Mouse (Mus musculus): Measurements from ENCODE around the gene B3gat2. TPM values are rescaled to one million over a fixed set of nuclear protein-coding genes. Genes with fewer than 3 reads are reported as not detected.

Gene B3gat2
- polyA plus RNA-seq (2015; fragmentation: Nextera tagmentation; extraction: Ambion mirVana) = 14.8 and 15.3 TPM in 2 replicates

- H3K27ac ChIP-seq = peak within 1 kb of the TSS; percentile 84
- under 1% methylated on average over 33 of the region's 34 CpGs for WGBS
- H3K36me3 ChIP-seq (replicated peaks) = no peaks in the 10 kb centered on the region
- H3K4me2 ChIP-seq = peak within 1 kb of the TSS; percentile 85
- peaks cover 26% of the 10 kb centered on the region for H3K4me1 ChIP-seq
- no peaks in the 10 kb centered on the region for H3K9me3 ChIP-seq
- ATAC-seq (replicated peaks) = peak; percentile 71
- peak within 1 kb of the TSS; percentile 80 for H3K9ac ChIP-seq
- H3K4me3 ChIP-seq = peak within 1 kb of the TSS; percentile 69
- H3K27me3 ChIP-seq (replicated peaks) = peaks cover 17% of the 10 kb centered on the region
Measured at GRCm38 (mm10) chr1:23761502-23762135, at the start of gene B3gat2. TSS of gene B3gat2 (plus strand) at chr1:23761753.

- ATAC-seq (replicated peaks) = no peak
- H3K4me1 ChIP-seq = 0 out of 2 replicates have a peak, but pooled peaks cover 4% of the 10 kb centered on the region
- H3K4me3 ChIP-seq = no peak overlapping the region
- H3K36me3 ChIP-seq (replicated peaks) = no peaks in the 10 kb centered on the region
- no peaks in the 10 kb centered on the region for H3K9me3 ChIP-seq
- H3K27ac ChIP-seq = no peak overlapping the region
- 91% methylated on average over 8 of the region's 8 CpGs for WGBS
- no peaks in the 10 kb centered on the region for H3K27me3 ChIP-seq (replicated peaks)
- H3K4me2 ChIP-seq = no peak overlapping the region
- no peak overlapping the region for H3K9ac ChIP-seq
Measured at GRCm38 (mm10) chr1:23720326-23720725, 41.2 kb upstream of the B3gat2 start.

GRCm38 (mm10) chr1:23721036-23721435 is 40.5 kb upstream of the B3gat2 start:
- Histone ChIP-seq H3K36me3 (replicated peaks) (no peaks in the 10 kb centered on the region), H3K27ac (no peak overlapping the region), H3K4me2 (no peak overlapping the region), H3K9ac (no peak overlapping the region), H3K4me1 (0 out of 2 replicates have a peak, but pooled peaks cover 4% of the 10 kb centered on the region), H3K4me3 (no peak overlapping the region), H3K9me3 (no peaks in the 10 kb centered on the region), H3K27me3 (replicated peaks) (no peaks in the 10 kb centered on the region)
- no peak for ATAC-seq (replicated peaks)
- WGBS = 74% methylated on average over 2 of the region's 2 CpGs

GRCm38 (mm10) chr1:23722469-23723372 is 38.8 kb upstream of the B3gat2 start:
- H3K9me3 ChIP-seq = no peaks in the 10 kb centered on the region
- ATAC-seq (replicated peaks) = peak; percentile 33; the same call in 1 of the 2 replicates
- H3K4me3 ChIP-seq = no peak overlapping the region
- 58% methylated on average over 15 of the region's 15 CpGs for WGBS
- no peak overlapping the region for H3K9ac ChIP-seq
- no peak overlapping the region for H3K4me2 ChIP-seq
- no peak overlapping the region for H3K27ac ChIP-seq
- no peaks in the 10 kb centered on the region for H3K36me3 ChIP-seq (replicated peaks)
- H3K27me3 ChIP-seq (replicated peaks) = no peaks in the 10 kb centered on the region
- 0 out of 2 replicates have a peak, but pooled peaks cover 4% of the 10 kb centered on the region for H3K4me1 ChIP-seq

GRCm38 (mm10) chr1:23731324-23731723 is 30.2 kb upstream of the B3gat2 start:
- ATAC-seq (replicated peaks) = no peak
- Histone ChIP-seq H3K27me3 (replicated peaks) (no peaks in the 10 kb centered on the region), H3K4me2 (no peak overlapping the region), H3K9ac (no peak overlapping the region), H3K4me3 (no peak overlapping the region), H3K9me3 (no peaks in the 10 kb centered on the region), H3K36me3 (replicated peaks) (no peaks in the 10 kb centered on the region), H3K4me1 (no peaks in the 10 kb centered on the region), H3K27ac (no peak overlapping the region)
- 89% methylated on average over 5 of the region's 5 CpGs for WGBS

DNA sequence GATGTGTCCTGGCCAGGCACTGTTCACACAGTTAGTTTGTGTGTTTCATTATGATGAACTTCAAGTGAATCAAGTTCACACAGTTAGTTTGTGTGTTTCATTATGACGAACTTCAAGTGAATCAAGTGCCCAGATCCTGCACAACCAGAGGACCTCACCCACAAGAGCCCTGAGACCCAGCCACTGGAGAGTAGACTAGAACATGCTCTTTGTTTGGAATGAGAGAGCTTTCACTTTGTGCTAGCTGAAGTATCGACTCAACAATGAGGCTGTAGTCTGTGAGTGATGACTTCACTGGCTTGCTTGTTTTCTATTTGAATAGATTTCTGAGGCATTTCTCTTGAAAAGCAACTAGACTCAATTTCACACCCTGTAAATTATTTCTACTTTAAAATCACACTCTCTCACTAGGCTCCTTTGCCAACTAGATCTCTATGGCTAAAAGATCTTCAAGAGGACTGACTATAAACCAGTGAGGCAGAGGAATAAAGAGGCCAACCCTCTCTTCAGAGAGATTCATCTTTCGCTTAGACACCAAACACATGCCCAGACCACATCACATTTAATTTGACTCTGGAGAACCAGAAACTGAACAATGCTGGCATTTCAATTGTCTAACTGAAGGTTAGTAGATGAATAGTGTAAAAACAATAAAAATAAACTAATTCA is 10.6 kb upstream of the B3gat2 start:
- Histone ChIP-seq H3K36me3 (replicated peaks) (no peaks in the 10 kb centered on the region), H3K27ac (no peak overlapping the region), H3K9me3 (no peaks in the 10 kb centered on the region), H3K27me3 (replicated peaks) (no peaks in the 10 kb centered on the region), H3K9ac (no peak overlapping the region), H3K4me1 (no peaks in the 10 kb centered on the region), H3K4me2 (no peak overlapping the region), H3K4me3 (no peak overlapping the region)
- ATAC-seq (replicated peaks) = no peak
- 68% methylated on average over 3 of the region's 3 CpGs for WGBS

DNA sequence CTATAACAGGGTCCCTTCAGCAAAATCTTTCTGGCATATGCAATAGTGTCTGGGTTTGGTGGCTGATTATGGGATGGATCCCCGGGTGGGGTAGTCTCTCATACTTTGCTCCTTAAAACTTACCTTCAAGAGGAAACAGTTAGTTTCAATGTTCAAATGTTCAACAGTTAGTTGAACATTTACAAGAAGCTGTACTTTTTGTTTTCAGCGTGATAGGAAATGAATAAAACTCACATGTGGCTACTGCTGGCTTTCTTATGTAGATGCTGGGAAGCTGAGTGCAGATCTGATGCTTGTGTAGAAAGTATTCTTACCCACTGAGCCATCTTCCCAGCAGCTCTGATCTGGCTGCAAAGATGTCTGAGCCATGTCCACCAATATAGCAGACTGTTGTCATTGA is 8.5 kb upstream of the B3gat2 start:
- 85% methylated on average over 2 of the region's 2 CpGs for WGBS
- ATAC-seq (replicated peaks) = no peak
- H3K9me3 ChIP-seq = no peaks in the 10 kb centered on the region

DNA sequence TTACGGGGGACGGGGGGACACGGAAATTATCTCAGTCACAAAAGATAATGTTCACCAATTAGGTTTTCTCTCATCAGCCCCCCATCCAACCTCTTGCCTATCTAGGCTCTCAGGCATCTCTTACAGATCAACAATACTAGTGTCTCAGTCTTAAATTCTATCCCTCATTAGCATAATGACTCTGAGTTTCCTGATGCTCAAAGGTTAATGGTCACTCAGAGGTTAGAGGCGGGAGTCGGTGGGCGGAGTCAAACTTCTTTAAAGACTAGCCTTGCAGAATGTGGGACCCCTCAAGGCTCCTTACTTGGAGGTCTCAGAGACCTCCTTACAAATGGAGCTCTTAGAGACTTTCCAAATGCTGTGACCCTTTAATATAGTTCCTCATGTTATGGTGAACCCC is 8.0 kb upstream of the B3gat2 start:
- no peak for ATAC-seq (replicated peaks)
- no peaks in the 10 kb centered on the region for H3K27me3 ChIP-seq (replicated peaks)
- no peaks in the 10 kb centered on the region for H3K9me3 ChIP-seq
- no peak overlapping the region for H3K27ac ChIP-seq
- no peaks in the 10 kb centered on the region for H3K4me1 ChIP-seq
- H3K36me3 ChIP-seq (replicated peaks) = no peaks in the 10 kb centered on the region
- no peak overlapping the region for H3K4me3 ChIP-seq
- WGBS = 87% methylated on average over 6 of the region's 6 CpGs
- H3K9ac ChIP-seq = no peak overlapping the region
- H3K4me2 ChIP-seq = no peak overlapping the region

More for the DNA sequence above, 8.5 kb upstream of the B3gat2 start:
- Histone ChIP-seq H3K27me3 (replicated peaks) (no peaks in the 10 kb centered on the region), H3K4me2 (no peak overlapping the region), H3K4me1 (no peaks in the 10 kb centered on the region), H3K4me3 (no peak overlapping the region), H3K27ac (no peak overlapping the region), H3K9ac (no peak overlapping the region), H3K36me3 (replicated peaks) (no peaks in the 10 kb centered on the region)

DNA sequence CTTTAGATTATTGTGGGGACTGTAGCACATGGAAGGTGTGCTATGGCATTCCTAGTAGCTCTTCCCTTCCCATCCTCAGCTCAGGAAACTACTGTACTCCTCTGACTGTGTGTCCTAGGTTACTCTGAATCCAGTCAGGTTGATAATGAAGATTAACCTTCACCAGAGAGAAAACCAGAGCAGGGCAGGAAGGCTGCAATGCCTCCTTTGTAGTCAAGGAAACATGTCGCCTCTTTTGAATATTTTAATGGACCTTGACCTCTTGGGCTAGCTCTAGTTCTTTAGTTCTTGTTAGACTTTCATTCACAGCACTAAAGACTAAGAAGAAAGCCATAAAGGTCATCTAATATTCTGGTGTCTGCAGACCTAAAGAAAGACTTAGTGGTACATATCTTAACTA is 7.2 kb upstream of the B3gat2 start:
- Histone ChIP-seq H3K9me3 (no peaks in the 10 kb centered on the region), H3K4me3 (no peak overlapping the region), H3K9ac (no peak overlapping the region), H3K27me3 (replicated peaks) (peaks cover 1% of the 10 kb centered on the region), H3K36me3 (replicated peaks) (no peaks in the 10 kb centered on the region), H3K4me2 (no peak overlapping the region), H3K4me1 (no peaks in the 10 kb centered on the region), H3K27ac (no peak overlapping the region)
- no peak for ATAC-seq (replicated peaks)
- WGBS = 64% methylated on average over 1 of the region's 1 CpGs

DNA sequence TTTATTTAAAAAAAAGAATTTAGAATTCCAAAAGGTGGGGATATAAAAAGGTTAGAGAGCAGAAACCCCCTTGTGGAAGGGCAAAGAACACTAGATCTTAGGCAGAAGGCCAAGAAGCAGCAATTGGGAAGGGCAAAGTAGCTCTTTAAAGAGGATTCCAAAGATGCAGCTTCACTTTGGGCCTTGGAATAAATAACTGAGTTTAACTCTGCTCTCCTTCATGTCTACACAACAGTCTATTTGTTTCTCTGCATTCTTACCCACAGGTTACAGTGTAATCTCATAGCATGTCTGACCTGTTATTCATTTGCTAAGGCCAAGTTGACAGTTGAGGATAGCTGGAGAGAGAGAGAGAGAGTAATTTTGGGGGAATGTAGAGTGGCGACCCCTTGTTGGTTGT is 6.6 kb upstream of the B3gat2 start:
- Histone ChIP-seq H3K9ac (no peak overlapping the region), H3K27ac (no peak overlapping the region), H3K27me3 (replicated peaks) (peaks cover 8% of the 10 kb centered on the region), H3K9me3 (no peaks in the 10 kb centered on the region), H3K4me2 (no peak overlapping the region), H3K36me3 (replicated peaks) (no peaks in the 10 kb centered on the region), H3K4me1 (no peaks in the 10 kb centered on the region), H3K4me3 (no peak overlapping the region)
- ATAC-seq (replicated peaks) = no peak
- WGBS = 91% methylated on average over 1 of the region's 1 CpGs

GRCm38 (mm10) chr1:23762136-23762687 is 659 bp downstream of the B3gat2 start:
- Histone ChIP-seq H3K9ac (peak overlapping the region; percentile 80), H3K4me3 (peak overlapping the region; percentile 69), H3K4me2 (peak overlapping the region; percentile 85), H3K27me3 (replicated peaks) (peaks cover 17% of the 10 kb centered on the region), H3K9me3 (no peaks in the 10 kb centered on the region), H3K4me1 (peaks cover 26% of the 10 kb centered on the region), H3K36me3 (replicated peaks) (no peaks in the 10 kb centered on the region), H3K27ac (peak overlapping the region; percentile 84)
- under 1% methylated on average over 44 of the region's 45 CpGs for WGBS
- ATAC-seq (replicated peaks) = peak; percentile 57
